Mouse (Mus musculus) C2C12 (cell line): ENCODE measurements at regions not wholly inside any gene's neighbourhood (a gene's known extent, or its start where the extent isn't known, plus 50 kb on each side); places are given as distances from the start of the nearest gene placed in this dataset. TPM values are rescaled to one million over a fixed set of nuclear protein-coding genes. Genes with fewer than 3 reads are reported as not detected.

Experiments
- H3K27me3 ChIP-seq: one replicate; pipeline ENCODE4 v1.6.1; 2011; ENCODE audit not compliant: control insufficient read depth, insufficient read depth, insufficient read length
- H3K36me3 ChIP-seq: one replicate; pipeline ENCODE4 v1.6.1; 2011; ENCODE audit not compliant: control insufficient read depth, insufficient read depth
- H3K4me3 ChIP-seq: one replicate; pipeline ENCODE4 v1.5.1; 2011; ENCODE audit warnings: mild to moderate bottlenecking, control low read depth; ENCODE audit not compliant: poor library complexity, insufficient read depth, severe bottlenecking
- H3K79me2 ChIP-seq: one replicate; pipeline ENCODE4 v1.6.1; 2011; ENCODE audit not compliant: control insufficient read depth, insufficient read depth
- H3K79me3 ChIP-seq: one replicate; pipeline ENCODE4 v1.6.1; 2011; ENCODE audit warnings: low read depth, control low read depth
- H3ac ChIP-seq: one replicate; pipeline ENCODE3; 2011; ENCODE audit warnings: low read depth; ENCODE audit not compliant: control insufficient read depth, insufficient read length
- CEBPB ChIP-seq: IDR thresholded peaks from one replicate; pipeline ENCODE4 v1.6.1; 2011; ENCODE audit warnings: low read depth, mild to moderate bottlenecking, control low read depth, moderate library complexity
- CTCF ChIP-seq: IDR thresholded peaks from one replicate; pipeline ENCODE4 v1.5.1; 2011; ENCODE audit not compliant: control insufficient read depth, insufficient read depth, insufficient read length
- FOSL1 ChIP-seq: IDR thresholded peaks from one replicate; pipeline ENCODE4 v1.8.0; 2011; ENCODE audit warnings: mild to moderate bottlenecking, low read length; ENCODE audit not compliant: poor library complexity, insufficient read depth, severe bottlenecking
- MAX ChIP-seq: IDR thresholded peaks from one replicate; pipeline ENCODE4 v1.6.1; 2011; ENCODE audit warnings: mild to moderate bottlenecking, control low read depth
- MYOD1 ChIP-seq: IDR thresholded peaks from one replicate; pipeline ENCODE4 v1.6.1; 2011; ENCODE audit warnings: low read depth; ENCODE audit not compliant: control insufficient read depth, insufficient read length
- MYOG ChIP-seq: IDR thresholded peaks from one replicate; pipeline ENCODE4 v1.6.1; 2011; ENCODE audit not compliant: control insufficient read depth, insufficient read length; ENCODE audit errors: extremely low read depth
- USF1 ChIP-seq: IDR thresholded peaks from one replicate; pipeline ENCODE4 v1.6.1; 2011; ENCODE audit warnings: low read depth, mild to moderate bottlenecking, control low read depth, moderate library complexity
- microRNA-seq: library from miRNA; unstranded; fragments of <30 nt; microRNA quantifications from one replicate; pipeline ENCODE4, GENCODE M21; 2019; ENCODE audit warnings: borderline microRNAs expressed

DNA sequence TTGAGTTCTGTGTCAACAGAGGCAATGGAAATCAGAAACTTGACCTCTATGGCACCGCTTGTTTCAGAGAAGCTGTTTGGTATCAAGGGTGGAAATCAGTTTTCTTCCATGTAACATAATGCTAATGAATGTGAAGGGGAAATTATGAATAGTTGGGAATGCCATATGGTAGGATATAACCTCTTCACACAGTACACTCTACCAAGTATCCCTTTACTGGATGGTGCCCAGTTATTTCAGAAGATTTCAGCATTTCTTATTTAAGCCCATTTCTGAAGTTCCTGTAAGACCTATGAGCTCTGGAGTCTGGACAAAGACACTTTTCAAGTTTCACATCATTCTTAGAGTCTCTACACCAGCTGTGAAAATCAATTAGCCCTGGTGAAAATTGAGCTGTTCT, 887.3 kb upstream of the Flrt2 start:
- no peak for TF ChIP-seq MYOG
- TF ChIP-seq FOSL1, result no peak
- TF ChIP-seq CEBPB, result no peak
- TF ChIP-seq CTCF, result no peak
- no peak for TF ChIP-seq MAX
- no peak for TF ChIP-seq MYOD1
- no peak for TF ChIP-seq USF1
- no peaks in the 10 kb centered on the region for H3K79me3 ChIP-seq
- no peak overlapping the region for H3K4me3 ChIP-seq
- no peak overlapping the region for H3ac ChIP-seq
- no peaks in the 10 kb centered on the region for H3K27me3 ChIP-seq
- no peaks in the 10 kb centered on the region for H3K79me2 ChIP-seq
- H3K36me3 ChIP-seq, result no peaks in the 10 kb centered on the region

DNA sequence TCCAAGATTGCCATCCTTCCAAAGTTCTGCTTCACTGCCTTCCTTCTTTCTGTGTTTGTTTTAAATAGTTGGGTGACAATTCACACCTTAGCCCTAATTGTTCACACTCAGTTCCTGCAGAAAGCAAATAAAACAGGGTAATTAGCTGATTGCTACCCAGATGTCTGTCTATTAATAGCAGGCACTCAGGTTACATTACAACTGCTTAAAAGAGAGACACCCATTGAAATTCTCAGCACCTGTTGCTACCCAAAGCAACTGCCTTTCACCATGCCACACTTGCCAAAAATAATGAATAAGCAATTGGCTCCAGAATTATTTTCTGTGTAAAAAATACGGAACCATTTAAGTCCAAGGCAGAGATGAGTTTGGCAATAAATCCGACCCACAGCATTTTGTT, 860.6 kb upstream of the Flrt2 start:
- Histone ChIP-seq H3K79me3 (no peaks in the 10 kb centered on the region), H3K4me3 (no peak overlapping the region), H3K79me2 (no peaks in the 10 kb centered on the region), H3K36me3 (no peaks in the 10 kb centered on the region), H3ac (no peak overlapping the region), H3K27me3 (no peaks in the 10 kb centered on the region)
- no peak for TF ChIP-seq MYOG
- TF ChIP-seq USF1, result no peak
- TF ChIP-seq FOSL1, result no peak
- TF ChIP-seq MAX, result no peak
- no peak for TF ChIP-seq CEBPB
- no peak for TF ChIP-seq CTCF
- no peak for TF ChIP-seq MYOD1

DNA sequence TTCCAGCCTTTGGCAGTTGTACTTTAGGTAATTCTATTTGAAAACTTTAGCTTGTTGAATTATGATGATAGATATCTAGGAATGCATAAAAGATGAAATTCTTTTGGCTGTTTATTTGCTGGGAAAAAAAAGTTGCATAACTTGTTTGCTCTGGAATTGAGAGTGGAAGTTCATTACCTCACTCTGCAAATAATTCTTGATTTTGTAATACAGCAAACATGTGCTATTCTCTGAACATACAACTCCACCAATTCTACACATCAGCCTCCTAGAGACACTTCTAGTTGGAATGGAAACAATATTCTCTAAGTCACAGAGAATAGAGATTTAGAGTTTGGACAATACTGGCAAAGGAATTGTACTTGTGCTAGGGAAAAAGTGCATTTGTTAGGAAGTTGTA, 829.3 kb upstream of the Flrt2 start:
- H3K36me3 ChIP-seq, result no peaks in the 10 kb centered on the region
- no peaks in the 10 kb centered on the region for H3K27me3 ChIP-seq
- no peaks in the 10 kb centered on the region for H3K79me2 ChIP-seq
- H3K4me3 ChIP-seq, result no peak overlapping the region
- H3ac ChIP-seq, result no peak overlapping the region
- no peaks in the 10 kb centered on the region for H3K79me3 ChIP-seq
- TF ChIP-seq MYOG (no peak), CEBPB (no peak), CTCF (no peak), MAX (no peak), FOSL1 (no peak), USF1 (no peak), MYOD1 (no peak)

DNA sequence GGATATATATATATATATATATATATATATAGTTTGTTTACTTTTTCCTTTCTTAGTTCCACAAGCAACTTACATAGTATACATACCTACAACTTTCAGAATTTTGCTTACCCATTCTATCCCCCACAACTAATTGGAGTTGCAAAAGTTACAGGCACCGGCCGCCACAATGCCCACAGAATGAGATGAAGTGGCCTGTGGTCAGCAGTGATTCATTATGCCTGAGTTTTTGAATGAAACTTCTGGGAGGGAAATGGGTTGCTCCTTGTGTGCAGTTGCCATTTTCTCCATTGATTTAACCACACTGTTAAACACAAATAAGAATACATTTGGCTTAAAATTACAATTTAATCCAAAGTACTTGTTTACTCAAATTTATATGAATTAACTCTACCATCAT, 781.2 kb upstream of the Flrt2 start:
- Histone ChIP-seq H3K36me3 (no peaks in the 10 kb centered on the region), H3K79me2 (no peaks in the 10 kb centered on the region), H3K4me3 (no peak overlapping the region), H3K79me3 (no peaks in the 10 kb centered on the region), H3ac (no peak overlapping the region), H3K27me3 (no peaks in the 10 kb centered on the region)
- TF ChIP-seq MYOG, result no peak
- no peak for TF ChIP-seq MAX
- TF ChIP-seq CEBPB, result no peak
- TF ChIP-seq CTCF, result no peak
- no peak for TF ChIP-seq USF1
- TF ChIP-seq FOSL1, result no peak
- no peak for TF ChIP-seq MYOD1

DNA sequence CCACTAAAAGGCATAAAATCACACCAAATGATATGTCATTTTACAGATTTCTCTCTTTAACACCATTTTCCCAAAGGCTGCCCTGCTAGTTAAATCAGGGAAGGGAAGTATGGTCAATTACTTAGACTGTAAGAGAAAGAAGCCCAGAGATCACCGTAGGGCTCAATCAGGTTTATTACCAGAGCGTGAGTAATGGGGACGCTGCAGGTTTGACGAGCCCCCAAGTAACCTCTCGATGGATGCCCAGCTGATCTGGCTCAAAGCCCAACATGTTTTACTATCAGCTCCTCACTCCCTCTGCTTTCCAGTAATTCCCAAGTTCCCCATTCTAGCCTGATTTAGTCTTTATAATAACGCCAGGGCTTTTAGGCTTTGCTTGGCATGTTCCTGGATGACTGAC, 749.0 kb upstream of the Flrt2 start:
- no peaks in the 10 kb centered on the region for H3K36me3 ChIP-seq
- TF ChIP-seq CEBPB, result no peak
- no peak for TF ChIP-seq FOSL1
- TF ChIP-seq MAX, result no peak
- TF ChIP-seq CTCF, result no peak
- TF ChIP-seq USF1, result no peak
- no peak for TF ChIP-seq MYOG
- no peak for TF ChIP-seq MYOD1
- no peak overlapping the region for H3ac ChIP-seq
- no peaks in the 10 kb centered on the region for H3K27me3 ChIP-seq
- H3K79me3 ChIP-seq, result no peaks in the 10 kb centered on the region
- H3K4me3 ChIP-seq, result no peak overlapping the region
- H3K79me2 ChIP-seq, result no peaks in the 10 kb centered on the region

Small RNA genes lying in the stretch of these regions (microRNA-seq; reads per million reads assigned to microRNA genes)
- not detected for gene Mir8099-2
